Mouse (Mus musculus) embryonic facial prominence, embryonic 11.5 days (tissue): ENCODE measurements around the gene Scpep1. TPM values are rescaled to one million over a fixed set of nuclear protein-coding genes. Genes with fewer than 3 reads are reported as not detected.

Experiments used
- ATAC-seq: fragments of 200-750 bp; cut with Nextera tagmentation; replicated peaks from 2 replicates; pipeline ENCODE4 v1.8.0; 2017; ENCODE audit warnings: low read depth; ENCODE audit not compliant: insufficient number of reproducible peaks, low FRiP score, low TSS enrichment
- DNase-seq: peaks from one replicate; pipeline ENCODE4 v3.0.0-alpha.2; 2015; ENCODE audit warnings: low spot score
- H3K27ac ChIP-seq: fragments of 300-500 bp; sonication (generic); replicated peaks from 2 replicates; pipeline ENCODE4 v1.5.1; 2014; ENCODE audit warnings: mild to moderate bottlenecking, low read depth, low read length, control low read depth
- H3K27me3 ChIP-seq: fragments of 300-500 bp; sonication (generic); 2 replicates; pipeline ENCODE4 v1.6.1; 2014; ENCODE audit warnings: mild to moderate bottlenecking, low read length, moderate library complexity, mixed read lengths; ENCODE audit not compliant: control insufficient read depth, insufficient read depth
- H3K36me3 ChIP-seq: fragments of 300-500 bp; sonication (generic); replicated peaks from 2 replicates; pipeline ENCODE4 v1.6.1; 2014; ENCODE audit warnings: low read depth, mild to moderate bottlenecking, low read length, moderate library complexity, mixed read lengths; ENCODE audit not compliant: control insufficient read depth, insufficient read depth
- H3K4me1 ChIP-seq: fragments of 300-500 bp; sonication (generic); 2 replicates; pipeline ENCODE4 v1.6.1; 2014; ENCODE audit warnings: low read length, mixed read lengths; ENCODE audit not compliant: control insufficient read depth, insufficient read depth
- H3K4me2 ChIP-seq: fragments of 300-500 bp; sonication (generic); 2 replicates; pipeline ENCODE4 v1.6.1; 2014; ENCODE audit warnings: low read depth, mild to moderate bottlenecking, control low read depth, low read length, moderate library complexity
- H3K4me3 ChIP-seq: fragments of 300-500 bp; sonication (generic); 2 replicates; pipeline ENCODE4 v1.5.1; 2014; ENCODE audit warnings: low read depth, low read length, control low read depth
- H3K9ac ChIP-seq: fragments of 300-500 bp; sonication (generic); replicated peaks from 2 replicates; pipeline ENCODE4 v1.6.1; 2014; ENCODE audit warnings: mild to moderate bottlenecking, control low read depth, low read length
- H3K9me3 ChIP-seq: fragments of 300-500 bp; sonication (generic); replicated peaks from 2 replicates; pipeline ENCODE4 v1.6.1; 2016; ENCODE audit warnings: mild to moderate bottlenecking, low read length, inconsistent platforms, mixed read lengths; ENCODE audit not compliant: control insufficient read depth
- WGBS: fragments of 180-500 bp; shearing (Covaris S2); extraction: QIAGEN DNeasy Blood & Tissue Kit; methylation state at CpG from one replicate; pipeline ENCODE4 v1.1.7; 2014; 5-methylcytosine and 5-hydroxymethylcytosine counted together
- polyA plus RNA-seq: library from polyadenylated mRNA; unstranded; fragments of >200 nt; fragmentation: Nextera tagmentation; extraction: Ambion mirVana; gene quantifications from 2 replicates; pipeline ENCODE4 v1.2.1, GENCODE M21; 2014

Gene Scpep1
- polyA plus RNA-seq, 1 experiment from 2014 or later, result 84.3 TPM

- DNase-seq (no peak), ATAC-seq (no peak)
- no peaks in the 10 kb centered on the region; the same call in 1 of the 2 replicates for H3K36me3 ChIP-seq
- WGBS, result 77% methylated on average over 14 of the region's 14 CpGs
- H3K27ac ChIP-seq, result no peak overlapping the region
- H3K4me1 ChIP-seq, result no peaks in the 10 kb centered on the region
- H3K4me3 ChIP-seq, result no peak overlapping the region
- H3K9ac ChIP-seq, result no peak overlapping the region
- H3K27me3 ChIP-seq, result no peaks in the 10 kb centered on the region
- no peaks in the 10 kb centered on the region for H3K9me3 ChIP-seq
- no peak overlapping the region for H3K4me2 ChIP-seq
These were observed 23.4 kb downstream of the Scpep1 start for GRCm38 (mm10) chr11:88931692-88932530.

GRCm38 (mm10) chr11:88926566-88926965 lies 28.7 kb downstream of the Scpep1 start:
- H3K4me3 ChIP-seq, result no peak overlapping the region
- no peaks in the 10 kb centered on the region for H3K9me3 ChIP-seq
- H3K36me3 ChIP-seq, result no peaks in the 10 kb centered on the region; the same call in none of the 2 replicates
- no peaks in the 10 kb centered on the region for H3K27me3 ChIP-seq
- no peak overlapping the region for H3K9ac ChIP-seq
- no peak overlapping the region for H3K4me2 ChIP-seq
- WGBS, result 89% methylated on average over 5 of the region's 5 CpGs
- H3K27ac ChIP-seq, result no peak overlapping the region
- no peak for DNase-seq
- ATAC-seq, result no peak
- no peaks in the 10 kb centered on the region for H3K4me1 ChIP-seq

GRCm38 (mm10) chr11:88909388-88910036 lies 45.8 kb downstream of the Scpep1 start:
- Histone ChIP-seq H3K4me3 (no peak overlapping the region), H3K27ac (no peak overlapping the region), H3K9me3 (no peaks in the 10 kb centered on the region), H3K4me2 (no peak overlapping the region), H3K9ac (no peak overlapping the region), H3K36me3 (no peaks in the 10 kb centered on the region), H3K4me1 (no peaks in the 10 kb centered on the region), H3K27me3 (no peaks in the 10 kb centered on the region)
- DNase-seq (no peak), ATAC-seq (no peak)
- 89% methylated on average over 8 of the region's 8 CpGs for WGBS

- no peak for ATAC-seq
- no peaks in the 10 kb centered on the region for H3K36me3 ChIP-seq
- no peak overlapping the region for H3K4me2 ChIP-seq
- no peaks in the 10 kb centered on the region for H3K9me3 ChIP-seq
- 89% methylated on average over 1 of the region's 1 CpGs for WGBS
- no peaks in the 10 kb centered on the region for H3K27me3 ChIP-seq
- no peak overlapping the region for H3K9ac ChIP-seq
- no peak overlapping the region for H3K4me3 ChIP-seq
- H3K4me1 ChIP-seq, result no peaks in the 10 kb centered on the region
- H3K27ac ChIP-seq, result no peak overlapping the region
- DNase-seq, result peak; percentile 53
These were observed 46.6 kb downstream of the Scpep1 start for GRCm38 (mm10) chr11:88908557-88909211.

- 93% methylated on average over 7 of the region's 7 CpGs for WGBS
- Histone ChIP-seq H3K9me3 (no peaks in the 10 kb centered on the region), H3K4me3 (no peak overlapping the region), H3K27ac (no peak overlapping the region), H3K4me2 (no peak overlapping the region), H3K36me3 (no peaks in the 10 kb centered on the region), H3K9ac (no peak overlapping the region), H3K4me1 (no peaks in the 10 kb centered on the region), H3K27me3 (no peaks in the 10 kb centered on the region)
- ATAC-seq, result no peak
- no peak for DNase-seq
These were observed 47.4 kb downstream of the Scpep1 start for GRCm38 (mm10) chr11:88907886-88908285.

GRCm38 (mm10) chr11:88905621-88906020 lies 49.6 kb downstream of the Scpep1 start:
- Histone ChIP-seq H3K9me3 (no peaks in the 10 kb centered on the region), H3K27me3 (no peaks in the 10 kb centered on the region), H3K4me3 (no peak overlapping the region), H3K9ac (no peak overlapping the region), H3K4me2 (no peak overlapping the region), H3K4me1 (no peaks in the 10 kb centered on the region), H3K27ac (no peak overlapping the region), H3K36me3 (no peaks in the 10 kb centered on the region)
- DNase-seq (no peak), ATAC-seq (no peak)
- 34% methylated on average over 2 of the region's 2 CpGs for WGBS

- Histone ChIP-seq H3K4me2 (no peak overlapping the region), H3K9me3 (no peaks in the 10 kb centered on the region), H3K36me3 (no peaks in the 10 kb centered on the region), H3K9ac (no peak overlapping the region), H3K4me1 (no peaks in the 10 kb centered on the region), H3K4me3 (no peak overlapping the region), H3K27me3 (no peaks in the 10 kb centered on the region), H3K27ac (no peak overlapping the region)
- DNase-seq, result no peak
- ATAC-seq, result no peak
- 57% methylated on average over 2 of the region's 2 CpGs for WGBS
These were observed 51.2 kb downstream of the Scpep1 start for GRCm38 (mm10) chr11:88904080-88904479.

- Histone ChIP-seq H3K36me3 (no peaks in the 10 kb centered on the region), H3K9ac (no peak overlapping the region), H3K4me3 (no peak overlapping the region), H3K27me3 (no peaks in the 10 kb centered on the region), H3K27ac (no peak overlapping the region), H3K9me3 (no peaks in the 10 kb centered on the region), H3K4me1 (no peaks in the 10 kb centered on the region), H3K4me2 (no peak overlapping the region)
- no peak for ATAC-seq
- DNase-seq, result no peak
- WGBS, result 83% methylated on average over 6 of the region's 6 CpGs
These were observed 52.5 kb downstream of the Scpep1 start for GRCm38 (mm10) chr11:88902762-88903161.
